Mouse (Mus musculus) G1E-ER4 (cell line): Measurements from ENCODE around the gene Atad5. TPM values are rescaled to one million over a fixed set of nuclear protein-coding genes. Genes with fewer than 3 reads are reported as not detected.
A peak's percentile ranks its signal among the peaks of the same experiment; 100 is the strongest.

Experiments
- GATA1 ChIP-seq: IDR thresholded peaks from one replicate; pipeline ENCODE4 v1.8.0; 2012; ENCODE audit warnings: low read length, inconsistent platforms
- polyA plus RNA-seq: library from polyadenylated mRNA; stranded (reverse); fragments of >175 nt; gene quantifications from 2 replicates; pipeline ENCODE4 v1.2.3, GENCODE M21; 2012

Atad5 gene
- polyA plus RNA-seq, 1 experiment, result 5.1 TPM

GRCm38 (mm10) chr11:80077784-80078545, 11.2 kb upstream of the Atad5 start:
- TF ChIP-seq GATA1, result no peak

- no peak for TF ChIP-seq GATA1
These were observed 10.4 kb upstream of the Atad5 start for GRCm38 (mm10) chr11:80078831-80079230.

GRCm38 (mm10) chr11:80079751-80080150, 9.4 kb upstream of the Atad5 start:
- TF ChIP-seq GATA1, result peak; percentile 85

GRCm38 (mm10) chr11:80080381-80080825, 8.8 kb upstream of the Atad5 start:
- TF ChIP-seq GATA1, result no peak

GRCm38 (mm10) chr11:80080826-80081728, 8.1 kb upstream of the Atad5 start, which contains the start of gene Crlf3:
Gene Crlf3 (minus strand): TSS chr11:80080991.
- TF ChIP-seq GATA1, result peak; percentile 84

- TF ChIP-seq GATA1, result no peak
These were observed 7.3 kb upstream of the Atad5 start for GRCm38 (mm10) chr11:80081786-80082319.

GRCm38 (mm10) chr11:80085356-80086055, 3.7 kb upstream of the Atad5 start:
- TF ChIP-seq GATA1, result no peak

- no peak for TF ChIP-seq GATA1
These were observed 2.4 kb upstream of the Atad5 start for GRCm38 (mm10) chr11:80086844-80087243.

- no peak for TF ChIP-seq GATA1
These were observed 616 bp downstream of the Atad5 start for GRCm38 (mm10) chr11:80089817-80090214.

GRCm38 (mm10) chr11:80090555-80091164, 1.5 kb downstream of the Atad5 start:
- no peak for TF ChIP-seq GATA1

- TF ChIP-seq GATA1, result no peak
These were observed 9.3 kb downstream of the Atad5 start for GRCm38 (mm10) chr11:80098444-80099056.

- TF ChIP-seq GATA1, result peak; percentile 28
These were observed 12.1 kb downstream of the Atad5 start for GRCm38 (mm10) chr11:80101298-80101697.

- no peak for TF ChIP-seq GATA1
These were observed 15.2 kb downstream of the Atad5 start for GRCm38 (mm10) chr11:80104407-80104806.

GRCm38 (mm10) chr11:80116411-80116810, 27.2 kb downstream of the Atad5 start:
- TF ChIP-seq GATA1, result no peak
